Mouse (Mus musculus) heart, postnatal 0 days (tissue): ENCODE results near the gene Mast4. TPM values are rescaled to one million over a fixed set of nuclear protein-coding genes. Genes with fewer than 3 reads are reported as not detected.

Source experiments
- ATAC-seq: fragments of 200-750 bp; cut with Nextera tagmentation; 2 replicates; pipeline ENCODE4 v1.8.0; 2017; ENCODE audit warnings: low read depth, moderate number of reproducible peaks, moderate library complexity; ENCODE audit not compliant: insufficient read depth
- DNase-seq: peaks from one replicate; pipeline ENCODE4 v3.0.0-alpha.2; 2016; ENCODE audit warnings: low spot score
- H3K27ac ChIP-seq: fragments of 300-500 bp; sonication (generic); 2 replicates; pipeline ENCODE4 v1.5.1; 2014; ENCODE audit warnings: low read depth, mild to moderate bottlenecking
- H3K27me3 ChIP-seq: fragments of 300-500 bp; sonication (generic); 2 replicates; pipeline ENCODE4 v1.6.1; 2014; ENCODE audit warnings: low read length, mixed read lengths; ENCODE audit not compliant: control insufficient read depth, insufficient read depth
- H3K36me3 ChIP-seq: fragments of 300-500 bp; sonication (generic); replicated peaks from 2 replicates; pipeline ENCODE4 v1.6.1; 2014; ENCODE audit warnings: low read length, mixed read lengths; ENCODE audit not compliant: control insufficient read depth, insufficient read depth
- H3K4me1 ChIP-seq: fragments of 300-500 bp; sonication (generic); 2 replicates; pipeline ENCODE4 v1.6.1; 2014; ENCODE audit warnings: antibody characterized with exemption; ENCODE audit not compliant: control insufficient read depth, insufficient read depth
- H3K4me2 ChIP-seq: fragments of 300-500 bp; sonication (generic); 2 replicates; pipeline ENCODE4 v1.6.1; 2014; ENCODE audit warnings: low read depth, mild to moderate bottlenecking, low read length, moderate library complexity
- H3K4me3 ChIP-seq: fragments of 300-500 bp; sonication (generic); 2 replicates; pipeline ENCODE4 v1.5.1; 2014; ENCODE audit warnings: low read depth, low read length
- H3K9ac ChIP-seq: fragments of 300-500 bp; sonication (generic); replicated peaks from 2 replicates; pipeline ENCODE4 v1.6.1; 2014; ENCODE audit warnings: low read depth, low read length, mixed read lengths
- H3K9me3 ChIP-seq: fragments of 300-500 bp; sonication (generic); replicated peaks from 2 replicates; pipeline ENCODE4 v1.6.1; 2016; ENCODE audit warnings: low read length; ENCODE audit not compliant: control insufficient read depth
- CTCF ChIP-seq: IDR thresholded peaks from 2 replicates; pipeline ENCODE4 v1.5.1; 2016; ENCODE audit warnings: antibody characterized with exemption, control low read depth, low read depth
- EP300 ChIP-seq: IDR thresholded peaks from 2 replicates; pipeline ENCODE4 v1.6.1; 2016; ENCODE audit warnings: antibody characterized with exemption, low read depth
- WGBS: fragments of 180-500 bp; shearing (Covaris S2); extraction: QIAGEN DNeasy Blood & Tissue Kit; methylation state at CpG from one replicate; pipeline ENCODE4 v1.1.7; 2014; 5-methylcytosine and 5-hydroxymethylcytosine counted together
- polyA plus RNA-seq: library from polyadenylated mRNA; unstranded; fragments of >200 nt; fragmentation: Nextera tagmentation; extraction: Ambion mirVana; gene quantifications from 2 replicates; pipeline ENCODE4 v1.2.1, GENCODE M21; 2015
- total RNA-seq: library from RNA; depleted of rRNA; stranded (reverse); fragments of >200 nt; gene quantifications from 2 replicates; pipeline ENCODE4 v1.2.3, GENCODE M21; 2014; ENCODE audit warnings: low replicate concordance

Mast4 gene
- total and polyA plus RNA-seq, 2 experiments from 2014 or later, result 26.7 to 35.5 TPM

DNA sequence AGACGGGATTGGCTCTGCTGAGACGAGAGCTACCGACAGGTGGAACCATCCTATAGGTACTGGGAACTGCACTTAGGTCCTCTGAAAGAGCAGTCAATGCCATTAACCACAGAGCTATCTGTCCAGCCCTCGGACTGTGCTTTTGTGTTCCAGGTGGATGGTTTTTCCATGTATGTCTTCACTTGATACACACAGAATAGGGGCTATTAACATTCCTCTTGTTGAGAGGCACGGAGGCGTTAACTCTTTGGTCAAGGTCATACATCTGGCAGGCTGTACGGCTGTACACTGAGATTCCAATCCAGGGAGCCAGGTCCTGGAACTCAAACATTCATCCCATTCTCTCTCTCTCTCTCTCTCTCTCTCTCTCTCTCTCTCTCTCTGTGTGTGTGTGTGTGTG lies 205.6 kb downstream of the Mast4 start:
- no peaks in the 10 kb centered on the region for H3K9me3 ChIP-seq
- no peak overlapping the region for H3K9ac ChIP-seq
- TF ChIP-seq CTCF (peak; percentile 19), EP300 (no peak)
- no peak overlapping the region for H3K4me2 ChIP-seq
- no peaks in the 10 kb centered on the region for H3K36me3 ChIP-seq
- whole genome bisulfite sequencing, result 35% methylated on average over 7 of the region's 7 CpGs
- DNase-seq (peak; percentile 57), ATAC-seq (peak; percentile 90)
- no peak overlapping the region for H3K4me3 ChIP-seq
- peak overlapping the region; percentile 86 for H3K27ac ChIP-seq
- no peaks in the 10 kb centered on the region for H3K27me3 ChIP-seq
- peaks cover 3% of the 10 kb centered on the region; the same call in 1 of the 2 replicates for H3K4me1 ChIP-seq

GRCm38 (mm10) chr13:103127594-103127993 lies 206.7 kb downstream of the Mast4 start:
- DNase-seq, result no peak
- ATAC-seq, result no peak
- TF ChIP-seq EP300, result no peak
- no peak for TF ChIP-seq CTCF
- 77% methylated on average over 5 of the region's 5 CpGs for WGBS
- Histone ChIP-seq H3K36me3 (no peaks in the 10 kb centered on the region), H3K9ac (no peak overlapping the region), H3K9me3 (no peaks in the 10 kb centered on the region), H3K4me1 (peaks cover 3% of the 10 kb centered on the region; the same call in 1 of the 2 replicates), H3K27ac (no peak overlapping the region), H3K27me3 (no peaks in the 10 kb centered on the region), H3K4me2 (no peak overlapping the region), H3K4me3 (no peak overlapping the region)

GRCm38 (mm10) chr13:103123716-103124115 lies 210.6 kb downstream of the Mast4 start:
- Histone ChIP-seq H3K9me3 (no peaks in the 10 kb centered on the region), H3K36me3 (no peaks in the 10 kb centered on the region), H3K27me3 (no peaks in the 10 kb centered on the region), H3K4me2 (no peak overlapping the region), H3K9ac (no peak overlapping the region), H3K4me1 (peaks cover 11% of the 10 kb centered on the region; the same call in 1 of the 2 replicates), H3K4me3 (no peak overlapping the region), H3K27ac (no peak overlapping the region)
- TF ChIP-seq EP300 (no peak), CTCF (no peak)
- 83% methylated on average over 9 of the region's 9 CpGs for WGBS
- ATAC-seq (no peak), DNase-seq (no peak)

DNA sequence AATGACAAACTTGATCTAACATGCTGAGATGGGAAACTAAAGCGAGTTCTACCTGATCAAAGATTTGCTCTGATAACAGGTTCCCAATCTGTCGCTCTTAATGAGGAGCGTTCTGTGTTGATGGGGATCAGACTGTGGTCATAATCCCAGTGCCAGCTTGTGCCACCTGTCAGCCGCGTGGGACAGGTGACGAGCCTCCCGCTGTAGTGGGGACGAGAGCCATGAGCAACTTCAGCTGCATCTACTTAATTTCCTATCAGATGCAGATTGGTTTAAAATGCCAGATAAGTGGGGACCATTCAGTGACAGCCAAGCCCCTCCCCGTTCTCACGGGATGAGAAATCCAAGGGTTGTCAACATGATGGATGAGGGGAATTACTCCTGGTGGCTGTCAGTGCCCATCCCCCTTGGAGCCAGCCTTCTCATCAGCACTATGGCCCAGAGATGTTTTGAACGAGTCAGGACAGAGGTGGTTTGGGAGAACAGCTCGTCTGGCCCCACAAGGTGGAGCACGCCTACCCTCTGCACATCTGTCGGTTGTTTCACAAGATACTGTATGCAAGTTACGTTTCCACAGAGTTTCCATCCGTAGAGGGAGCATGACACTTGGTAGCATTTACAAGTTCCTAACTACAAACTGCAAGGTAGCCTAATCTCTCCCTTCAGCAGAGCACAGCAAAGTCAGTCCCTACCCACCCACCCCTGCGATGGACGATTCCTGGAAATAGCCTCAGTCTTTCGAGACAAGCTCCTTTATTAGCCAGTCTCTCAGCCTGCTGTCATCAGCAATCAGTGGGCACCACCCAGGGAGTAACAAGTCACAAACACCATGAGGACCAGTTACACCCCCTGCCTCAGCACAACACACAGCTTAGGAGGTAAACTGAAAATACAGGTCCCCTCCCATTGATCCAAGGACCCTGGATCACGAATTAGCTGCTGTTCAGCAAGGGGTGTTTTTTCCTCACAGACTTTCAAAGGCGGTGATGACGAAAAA lies 212.2 kb downstream of the Mast4 start:
- H3K9ac ChIP-seq, result no peak overlapping the region
- H3K4me2 ChIP-seq, result no peak overlapping the region; the same call in 1 of the 2 replicates
- TF ChIP-seq EP300 (no peak), CTCF (peak; percentile 19)
- WGBS, result 35% methylated on average over 22 of the region's 22 CpGs
- no peaks in the 10 kb centered on the region for H3K36me3 ChIP-seq
- H3K9me3 ChIP-seq, result no peaks in the 10 kb centered on the region
- H3K27ac ChIP-seq, result no peak overlapping the region
- peaks cover 8% of the 10 kb centered on the region; the same call in 1 of the 2 replicates for H3K4me1 ChIP-seq
- H3K27me3 ChIP-seq, result no peaks in the 10 kb centered on the region
- ATAC-seq (no peak), DNase-seq (no peak)
- no peak overlapping the region for H3K4me3 ChIP-seq

DNA sequence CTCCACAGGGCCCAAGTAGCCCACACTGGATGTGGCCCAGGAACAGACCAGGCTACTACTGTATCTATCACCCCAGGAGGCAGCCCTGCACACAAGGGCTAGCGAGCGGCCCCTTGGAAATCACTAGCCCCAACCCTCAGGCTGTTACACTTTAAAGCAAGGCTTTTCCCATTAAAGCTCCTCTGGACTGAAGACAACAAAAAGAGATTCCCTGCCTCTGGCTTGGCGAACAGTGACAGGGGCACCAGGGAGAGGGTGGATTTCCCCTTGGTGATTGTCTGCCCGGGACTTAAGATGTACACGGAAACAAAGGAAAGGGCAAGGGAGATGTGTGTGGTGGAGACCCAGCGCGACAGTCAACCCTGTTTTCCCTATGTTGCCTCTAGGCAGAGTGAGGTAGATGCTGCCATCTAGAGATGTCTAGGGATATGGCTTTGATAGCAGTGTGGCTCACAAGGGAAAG lies 213.6 kb downstream of the Mast4 start:
- no peak overlapping the region for H3K27ac ChIP-seq
- H3K4me1 ChIP-seq, result peaks cover 8% of the 10 kb centered on the region; the same call in 1 of the 2 replicates
- peak; percentile 82 for TF ChIP-seq CTCF
- no peak for TF ChIP-seq EP300
- peak; percentile 69 for ATAC-seq
- no peaks in the 10 kb centered on the region for H3K9me3 ChIP-seq
- no peaks in the 10 kb centered on the region for H3K27me3 ChIP-seq
- H3K36me3 ChIP-seq, result no peaks in the 10 kb centered on the region
- peak; percentile 57 for DNase-seq
- H3K4me3 ChIP-seq, result 0 out of 2 replicates have a peak overlapping the region, but pooled peaks have one; percentile 6
- peak overlapping the region; percentile 34 for H3K4me2 ChIP-seq
- 18% methylated on average over 7 of the region's 7 CpGs for WGBS
- H3K9ac ChIP-seq, result peak overlapping the region; percentile 31
